Mouse (Mus musculus) hindbrain, postnatal 0 days (tissue): ENCODE results near the gene Vps4b. TPM values are rescaled to one million over a fixed set of nuclear protein-coding genes. Genes with fewer than 3 reads are reported as not detected.

Source experiments
- ATAC-seq: fragments of 200-750 bp; cut with Nextera tagmentation; 2 replicates; pipeline ENCODE4 v1.8.0; 2017; ENCODE audit warnings: mild to moderate bottlenecking, moderate TSS enrichment, moderate library complexity
- DNase-seq: peaks from one replicate; pipeline ENCODE4 v3.0.0-alpha.2; 2015; ENCODE audit warnings: low spot score
- H3K27ac ChIP-seq: fragments of 300-500 bp; sonication (generic); 2 replicates; pipeline ENCODE4 v1.5.1; 2014; ENCODE audit warnings: mild to moderate bottlenecking
- H3K27me3 ChIP-seq: fragments of 300-500 bp; sonication (generic); 2 replicates; pipeline ENCODE4 v1.6.1; 2014; ENCODE audit warnings: low read length, mixed read lengths; ENCODE audit not compliant: insufficient read depth
- H3K36me3 ChIP-seq: fragments of 300-500 bp; sonication (generic); 2 replicates; pipeline ENCODE4 v1.6.1; 2014; ENCODE audit warnings: low read length, mixed read lengths; ENCODE audit not compliant: insufficient read depth
- H3K4me1 ChIP-seq: fragments of 300-500 bp; sonication (generic); 2 replicates; pipeline ENCODE4 v1.6.1; 2014; ENCODE audit warnings: antibody characterized with exemption, low read length, mixed read lengths; ENCODE audit not compliant: insufficient read depth
- H3K4me2 ChIP-seq: fragments of 300-500 bp; sonication (generic); 2 replicates; pipeline ENCODE4 v1.6.1; 2014; ENCODE audit warnings: low read depth, mild to moderate bottlenecking, low read length, moderate library complexity, mixed read lengths
- H3K4me3 ChIP-seq: fragments of 300-500 bp; sonication (generic); 2 replicates; pipeline ENCODE4 v1.5.1; 2014; ENCODE audit warnings: low read length
- H3K9ac ChIP-seq: fragments of 300-500 bp; sonication (generic); replicated peaks from 2 replicates; pipeline ENCODE4 v1.6.1; 2014; ENCODE audit warnings: mild to moderate bottlenecking, low read length, moderate library complexity, mixed read lengths
- H3K9me3 ChIP-seq: fragments of 300-500 bp; sonication (generic); 2 replicates; pipeline ENCODE4 v1.6.1; 2016; ENCODE audit warnings: low read length, mixed read lengths
- CTCF ChIP-seq: IDR thresholded peaks from 2 replicates; pipeline ENCODE4 v1.5.1; 2016; ENCODE audit warnings: antibody characterized with exemption, control low read depth, low read depth
- WGBS: fragments of 180-500 bp; shearing (Covaris S2); extraction: QIAGEN DNeasy Blood & Tissue Kit; methylation state at CpG from one replicate; pipeline ENCODE4 v1.1.7; 2014; 5-methylcytosine and 5-hydroxymethylcytosine counted together
- polyA plus RNA-seq: library from polyadenylated mRNA; unstranded; fragments of >200 nt; fragmentation: Nextera tagmentation; extraction: Ambion mirVana; gene quantifications from 2 replicates; pipeline ENCODE4 v1.2.1, GENCODE M21; 2015
- total RNA-seq: library from RNA; depleted of rRNA; stranded (reverse); fragments of >200 nt; gene quantifications from 2 replicates; pipeline ENCODE4 v1.2.3, GENCODE M21; 2014; rRNA removed

Gene Vps4b
- total RNA-seq (13.2 and 18.7 TPM in 2 replicates), polyA plus RNA-seq (20.3 and 28.0 TPM in 2 replicates)

DNA sequence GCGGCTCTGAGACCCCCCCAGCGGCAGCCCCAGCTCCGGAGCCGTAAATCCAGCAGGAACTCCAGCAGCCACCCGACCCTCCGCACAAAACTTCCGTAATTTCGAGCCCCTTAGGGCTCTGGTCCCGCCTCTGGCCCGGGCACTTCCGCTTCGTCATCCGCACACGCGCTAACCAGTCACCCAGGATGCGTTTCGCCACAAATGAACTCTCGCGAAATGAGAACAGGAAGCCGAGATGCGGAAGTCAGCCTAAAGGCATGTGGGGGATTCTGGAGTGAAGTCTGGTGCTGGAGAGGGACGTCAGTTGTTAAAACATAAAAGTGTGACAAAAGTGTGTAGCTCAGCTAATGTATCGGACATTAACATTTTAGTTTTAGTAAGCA is at the start of gene Vps4b:
Vps4b (minus strand) TSS at position 187 of the 383 bp plus-strand sequence.
- peak within 1 kb of the TSS; percentile 79 for H3K4me3 ChIP-seq
- H3K27ac ChIP-seq = peak within 1 kb of the TSS; percentile 76
- peaks cover 6% of the 10 kb centered on the region; the same call in 1 of the 2 replicates for H3K4me1 ChIP-seq
- H3K9me3 ChIP-seq = no peaks in the 10 kb centered on the region
- peak within 1 kb of the TSS; percentile 74 for H3K9ac ChIP-seq
- no peaks in the 10 kb centered on the region for H3K27me3 ChIP-seq
- DNase-seq = peak; percentile 98
- peak within 1 kb of the TSS; percentile 67 for H3K4me2 ChIP-seq
- TF ChIP-seq CTCF = no peak
- no peaks in the 10 kb centered on the region for H3K36me3 ChIP-seq
- under 1% methylated on average over 23 of the region's 23 CpGs for WGBS
- peak; percentile 99 for ATAC-seq

DNA sequence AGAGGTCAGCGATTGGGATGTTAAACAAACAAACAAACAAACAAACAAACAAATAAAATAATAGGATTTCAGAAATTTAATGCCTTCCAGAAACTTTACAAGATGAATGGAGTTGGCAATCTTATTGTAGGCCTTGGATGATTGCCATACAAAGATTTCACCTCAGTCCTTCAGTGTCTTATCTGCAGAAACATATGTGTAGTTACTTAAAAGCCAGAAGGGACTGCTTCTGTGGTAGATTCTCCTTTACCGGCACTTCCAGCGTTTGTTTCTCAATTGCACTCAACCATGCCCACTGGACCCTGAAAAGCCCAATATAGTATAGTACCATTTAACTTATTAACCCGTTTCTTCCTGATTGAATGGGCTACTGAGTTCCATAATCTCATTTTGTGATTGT is 32.3 kb upstream of the Vps4b start:
- no peak overlapping the region for H3K4me3 ChIP-seq
- no peak for TF ChIP-seq CTCF
- 75% methylated on average over 4 of the region's 4 CpGs for WGBS
- H3K36me3 ChIP-seq = no peaks in the 10 kb centered on the region
- no peak for DNase-seq
- no peaks in the 10 kb centered on the region for H3K9me3 ChIP-seq
- no peak overlapping the region for H3K27ac ChIP-seq
- no peak for ATAC-seq
- no peaks in the 10 kb centered on the region for H3K27me3 ChIP-seq
- no peaks in the 10 kb centered on the region for H3K4me1 ChIP-seq
- H3K4me2 ChIP-seq = no peak overlapping the region
- H3K9ac ChIP-seq = no peak overlapping the region

DNA sequence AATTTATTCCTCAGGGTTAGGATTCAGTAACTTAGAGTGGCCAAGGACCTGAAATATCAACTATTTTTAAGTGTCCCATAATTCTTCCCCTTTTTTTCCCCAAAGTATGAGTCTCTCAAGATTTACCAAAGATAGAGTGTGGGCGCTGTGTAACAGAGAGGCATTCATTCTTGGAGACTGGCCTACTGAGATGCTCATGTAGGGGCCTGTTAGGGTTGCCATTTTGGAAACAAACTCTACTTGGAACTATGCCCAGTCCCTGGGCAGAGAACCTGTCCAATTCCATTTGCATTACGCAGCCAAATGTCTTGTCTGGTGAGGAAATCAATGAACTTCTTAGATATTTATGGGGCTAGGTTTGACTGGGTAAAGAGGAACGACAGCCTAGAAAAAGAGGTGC is 25.8 kb upstream of the Vps4b start:
- TF ChIP-seq CTCF = no peak
- no peaks in the 10 kb centered on the region for H3K9me3 ChIP-seq
- no peak overlapping the region; the same call in 1 of the 2 replicates for H3K27ac ChIP-seq
- WGBS = 54% methylated on average over 3 of the region's 3 CpGs
- no peak overlapping the region for H3K4me3 ChIP-seq
- H3K4me2 ChIP-seq = no peak overlapping the region
- no peaks in the 10 kb centered on the region for H3K4me1 ChIP-seq
- DNase-seq = peak; percentile 66
- no peak overlapping the region for H3K9ac ChIP-seq
- no peaks in the 10 kb centered on the region for H3K27me3 ChIP-seq
- H3K36me3 ChIP-seq = no peaks in the 10 kb centered on the region
- 0 out of 2 replicates have a peak, but pooled peaks have one; percentile 49 for ATAC-seq

DNA sequence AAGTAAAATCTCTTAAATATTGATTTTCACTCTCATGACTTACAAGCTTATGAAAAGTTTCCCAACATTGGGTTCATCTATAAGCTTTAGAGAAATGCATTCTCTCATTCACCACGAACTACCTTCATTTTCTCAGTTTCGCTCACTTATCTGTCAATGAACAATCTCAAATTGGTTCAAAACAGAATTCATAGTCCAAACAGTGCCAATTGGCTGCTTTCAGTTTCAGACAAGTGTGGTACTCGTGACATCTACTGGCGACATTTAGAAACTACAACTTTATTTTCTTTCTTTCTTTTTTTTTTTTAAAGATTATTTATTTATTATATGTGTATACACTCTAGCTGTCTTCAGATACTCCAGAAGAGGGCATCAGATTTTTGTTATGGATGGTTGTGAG is 21.8 kb upstream of the Vps4b start:
- no peak for ATAC-seq
- peak; percentile 69 for TF ChIP-seq CTCF

DNA sequence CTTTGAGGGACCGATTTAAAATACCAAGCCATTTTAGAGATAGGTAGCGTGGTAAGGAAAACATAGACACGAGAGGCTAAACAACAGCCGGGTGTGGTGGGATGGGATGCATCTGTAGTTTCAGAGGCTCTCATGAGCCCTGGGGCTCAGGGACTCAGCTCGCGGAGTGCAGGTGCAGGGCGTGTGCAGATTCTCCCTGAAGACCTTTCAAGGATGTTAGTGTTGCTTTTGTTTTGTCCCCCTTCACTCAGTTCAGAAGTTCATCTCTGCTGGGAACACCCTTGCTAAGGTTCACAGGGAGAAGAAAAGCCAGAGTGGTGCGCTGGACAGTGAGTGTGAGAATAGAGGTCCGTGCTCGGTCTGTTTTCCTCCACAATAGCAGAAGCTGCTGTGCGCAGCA is 20.2 kb upstream of the Vps4b start:
- Histone ChIP-seq H3K9me3 (no peaks in the 10 kb centered on the region), H3K4me3 (no peak overlapping the region), H3K9ac (no peak overlapping the region), H3K4me1 (no peaks in the 10 kb centered on the region), H3K27me3 (no peaks in the 10 kb centered on the region), H3K36me3 (no peaks in the 10 kb centered on the region), H3K27ac (no peak overlapping the region), H3K4me2 (no peak overlapping the region)
- DNase-seq (no peak), ATAC-seq (no peak)
- TF ChIP-seq CTCF = no peak
- WGBS = 79% methylated on average over 11 of the region's 11 CpGs

More for the DNA sequence above, 21.8 kb upstream of the Vps4b start:
- Histone ChIP-seq H3K4me2 (no peak overlapping the region), H3K4me3 (no peak overlapping the region), H3K4me1 (no peaks in the 10 kb centered on the region), H3K27me3 (no peaks in the 10 kb centered on the region), H3K36me3 (no peaks in the 10 kb centered on the region), H3K27ac (no peak overlapping the region), H3K9me3 (no peaks in the 10 kb centered on the region), H3K9ac (no peak overlapping the region)
- WGBS = 19% methylated on average over 4 of the region's 4 CpGs
- DNase-seq = peak; percentile 78

DNA sequence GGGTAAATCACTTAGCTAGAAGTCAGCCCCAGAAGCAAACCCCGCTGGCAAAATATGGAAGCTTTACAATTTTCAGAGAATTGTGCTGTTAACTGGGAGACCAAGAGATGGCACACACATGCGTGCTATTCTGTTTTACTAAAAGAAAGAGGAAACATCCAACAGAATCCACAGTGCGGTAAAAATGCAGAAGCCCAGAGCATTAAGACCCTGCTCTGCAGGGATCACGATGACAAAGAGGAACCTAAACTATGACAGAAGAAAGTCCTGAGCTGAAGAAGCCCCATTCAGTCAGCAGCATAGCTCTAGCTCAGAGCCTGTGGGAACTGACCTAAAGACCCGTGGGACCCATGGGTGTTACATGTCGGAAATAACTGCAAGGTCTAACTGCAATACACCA is 18.7 kb upstream of the Vps4b start:
- no peak overlapping the region for H3K9ac ChIP-seq
- DNase-seq = no peak
- H3K4me3 ChIP-seq = no peak overlapping the region
- ATAC-seq = no peak
- H3K9me3 ChIP-seq = no peaks in the 10 kb centered on the region
- no peak overlapping the region for H3K4me2 ChIP-seq
- no peak for TF ChIP-seq CTCF
- no peaks in the 10 kb centered on the region for H3K4me1 ChIP-seq
- no peak overlapping the region for H3K27ac ChIP-seq
- H3K36me3 ChIP-seq = no peaks in the 10 kb centered on the region
- WGBS = 80% methylated on average over 6 of the region's 6 CpGs
- H3K27me3 ChIP-seq = no peaks in the 10 kb centered on the region

DNA sequence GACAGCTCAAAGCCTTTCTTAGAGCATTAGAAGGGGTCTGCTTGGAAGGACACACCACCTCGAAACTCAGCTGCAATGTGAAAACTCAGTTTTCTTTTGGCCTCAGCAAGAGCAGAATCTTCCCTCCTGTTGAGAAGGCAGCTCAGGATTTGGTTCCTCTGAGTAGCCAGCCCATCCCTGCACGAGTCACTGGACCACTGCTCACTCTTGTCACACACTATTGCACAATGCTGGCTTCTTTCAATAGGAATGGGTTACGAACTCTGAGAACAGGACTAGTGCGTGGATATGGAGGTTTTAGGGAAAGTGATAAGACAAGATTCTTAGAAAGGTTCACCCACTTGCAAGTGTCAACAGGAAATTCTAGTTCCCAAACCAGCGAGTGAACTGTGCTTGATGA is 18.3 kb upstream of the Vps4b start:
- no peaks in the 10 kb centered on the region for H3K4me1 ChIP-seq
- H3K9me3 ChIP-seq = no peaks in the 10 kb centered on the region
- no peak for TF ChIP-seq CTCF
- H3K27me3 ChIP-seq = no peaks in the 10 kb centered on the region
- no peak overlapping the region for H3K27ac ChIP-seq
- no peak overlapping the region for H3K4me3 ChIP-seq
- H3K4me2 ChIP-seq = no peak overlapping the region
- H3K36me3 ChIP-seq = no peaks in the 10 kb centered on the region
- 69% methylated on average over 5 of the region's 5 CpGs for WGBS
- DNase-seq (no peak), ATAC-seq (no peak)
- H3K9ac ChIP-seq = no peak overlapping the region
